Mouse (Mus musculus) forebrain, embryonic 15.5 days (tissue): ENCODE measurements around the gene Rgs16. TPM values are rescaled to one million over a fixed set of nuclear protein-coding genes. Genes with fewer than 3 reads are reported as not detected.

Source experiments
- ATAC-seq: fragments of 200-750 bp; cut with Nextera tagmentation; replicated peaks from 2 replicates; pipeline ENCODE4 v1.8.0; 2017; ENCODE audit warnings: mild to moderate bottlenecking, moderate TSS enrichment, moderate library complexity
- H3K27ac ChIP-seq: fragments of 300-500 bp; sonication (generic); replicated peaks from 2 replicates; pipeline ENCODE4 v1.5.1; 2015; ENCODE audit warnings: mild to moderate bottlenecking, inconsistent platforms
- H3K27me3 ChIP-seq: fragments of 300-500 bp; sonication (generic); 2 replicates; pipeline ENCODE4 v1.6.1; 2015; ENCODE audit warnings: inconsistent platforms
- H3K36me3 ChIP-seq: fragments of 300-500 bp; sonication (generic); 2 replicates; pipeline ENCODE4 v1.6.1; 2015; ENCODE audit warnings: mild to moderate bottlenecking, inconsistent platforms
- H3K4me1 ChIP-seq: fragments of 300-500 bp; sonication (generic); 2 replicates; pipeline ENCODE4 v1.6.1; 2015; ENCODE audit warnings: inconsistent platforms
- H3K4me2 ChIP-seq: fragments of 300-500 bp; sonication (generic); replicated peaks from 2 replicates; pipeline ENCODE4 v1.6.1; 2015; ENCODE audit warnings: mild to moderate bottlenecking, inconsistent platforms
- H3K4me3 ChIP-seq: fragments of 300-500 bp; sonication (generic); 2 replicates; pipeline ENCODE4 v1.5.1; 2015; ENCODE audit warnings: mild to moderate bottlenecking, inconsistent platforms
- H3K9ac ChIP-seq: fragments of 300-500 bp; sonication (generic); replicated peaks from 2 replicates; pipeline ENCODE4 v1.6.1; 2015; ENCODE audit warnings: mild to moderate bottlenecking, inconsistent platforms
- H3K9me3 ChIP-seq: fragments of 300-500 bp; sonication (generic); 2 replicates; pipeline ENCODE4 v1.6.1; 2016; ENCODE audit warnings: inconsistent platforms
- WGBS: fragments of 180-500 bp; shearing (Covaris S2); methylation state at CpG from one replicate; pipeline ENCODE4 v1.1.7; 2015; ENCODE audit warnings: mixed read lengths; 5-methylcytosine and 5-hydroxymethylcytosine counted together
- polyA plus RNA-seq: library from polyadenylated mRNA; unstranded; fragments of >200 nt; fragmentation: Nextera tagmentation; extraction: Ambion mirVana; gene quantifications from 2 replicates; pipeline ENCODE4 v1.2.1, GENCODE M21; 2015

Rgs16 gene
- polyA plus RNA-seq: 39.2 and 42.1 TPM in 2 replicates

DNA sequence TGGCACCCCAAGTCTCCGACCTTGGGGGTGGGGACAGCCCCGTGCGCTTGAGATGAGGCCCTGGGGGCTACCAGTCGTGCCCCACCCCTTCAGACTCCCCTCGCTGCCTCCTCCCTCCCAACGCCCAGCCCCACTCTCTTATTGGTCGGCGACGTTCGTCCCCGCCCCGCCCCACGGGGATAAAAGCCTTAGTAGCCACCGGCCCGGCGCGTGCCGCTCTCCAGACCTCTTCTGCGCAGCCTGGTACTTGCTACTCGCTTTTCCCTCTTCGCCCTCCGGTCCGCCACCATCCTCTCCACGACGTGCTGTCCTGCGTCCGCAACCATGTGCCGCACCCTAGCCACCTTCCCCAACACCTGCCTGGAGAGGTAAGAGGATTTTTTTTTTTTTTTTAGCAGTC is at the start of gene Rgs16:
Gene Rgs16, plus strand, starts transcription at position 205 of the 400 bp plus-strand sequence.
- Histone ChIP-seq H3K4me3 (peak within 1 kb of the TSS; percentile 50), H3K27me3 (no peaks in the 10 kb centered on the region), H3K4me2 (peak within 1 kb of the TSS; percentile 74), H3K4me1 (peaks cover 67% of the 10 kb centered on the region), H3K27ac (no peak within 1 kb of the TSS; the same call in 1 of the 2 replicates), H3K9me3 (no peaks in the 10 kb centered on the region), H3K36me3 (no peaks in the 10 kb centered on the region), H3K9ac (peak within 1 kb of the TSS; percentile 48)
- WGBS: 2% methylated on average over 28 of the region's 28 CpGs
- peak; percentile 79 for ATAC-seq

GRCm38 (mm10) chr1:153692526-153692925 is 47.6 kb upstream of the Rgs16 start:
- no peak overlapping the region for H3K4me3 ChIP-seq
- 90% methylated on average over 6 of the region's 6 CpGs for WGBS
- no peaks in the 10 kb centered on the region for H3K27me3 ChIP-seq
- H3K36me3 ChIP-seq: no peaks in the 10 kb centered on the region
- no peaks in the 10 kb centered on the region for H3K9me3 ChIP-seq
- no peak overlapping the region for H3K27ac ChIP-seq
- H3K4me1 ChIP-seq: 0 out of 2 replicates have a peak, but pooled peaks cover 4% of the 10 kb centered on the region
- no peak overlapping the region for H3K9ac ChIP-seq
- no peak for ATAC-seq
- H3K4me2 ChIP-seq: no peak overlapping the region

DNA sequence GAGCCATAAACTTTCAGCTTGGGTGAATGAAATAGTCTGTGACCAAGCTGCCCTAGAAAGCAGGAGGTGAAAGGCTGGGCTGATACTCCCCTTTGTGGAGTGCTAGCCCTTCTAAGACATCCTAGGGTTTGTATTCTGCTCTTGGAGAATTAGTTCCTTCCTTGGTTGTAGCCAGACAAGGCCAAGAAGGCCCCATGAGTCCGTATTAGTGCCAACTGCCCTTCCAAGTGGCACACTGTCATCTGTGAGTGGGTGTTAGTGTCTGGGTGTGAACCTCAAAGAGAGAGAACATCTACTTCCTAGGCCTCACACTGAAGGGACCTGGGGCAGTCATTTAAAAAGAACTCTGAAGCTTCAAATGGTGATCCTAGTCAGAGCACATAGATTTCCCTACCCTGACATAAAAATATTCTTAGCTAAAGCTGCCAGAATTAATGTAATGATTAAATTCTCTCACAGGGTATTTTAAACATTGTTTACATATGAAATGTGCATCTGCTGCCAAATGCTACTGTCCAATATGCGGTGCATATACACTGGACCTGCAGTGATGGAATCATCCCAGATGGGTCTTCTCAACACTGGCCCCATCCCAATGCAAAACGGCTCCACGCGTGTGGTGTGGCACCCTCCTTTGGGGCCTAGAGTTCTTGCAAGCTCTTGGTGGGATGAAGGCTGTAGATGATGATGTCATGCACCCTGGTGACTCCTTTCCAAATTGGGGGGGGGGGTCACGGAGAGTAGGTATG is 45.6 kb upstream of the Rgs16 start:
- H3K4me3 ChIP-seq: no peak overlapping the region
- 95% methylated on average over 6 of the region's 6 CpGs for WGBS
- no peaks in the 10 kb centered on the region for H3K27me3 ChIP-seq
- no peaks in the 10 kb centered on the region for H3K36me3 ChIP-seq
- H3K27ac ChIP-seq: no peak overlapping the region
- no peak overlapping the region for H3K4me2 ChIP-seq
- no peaks in the 10 kb centered on the region for H3K9me3 ChIP-seq
- 0 out of 2 replicates have a peak, but pooled peaks cover 4% of the 10 kb centered on the region for H3K4me1 ChIP-seq
- no peak overlapping the region for H3K9ac ChIP-seq
- ATAC-seq: no peak

DNA sequence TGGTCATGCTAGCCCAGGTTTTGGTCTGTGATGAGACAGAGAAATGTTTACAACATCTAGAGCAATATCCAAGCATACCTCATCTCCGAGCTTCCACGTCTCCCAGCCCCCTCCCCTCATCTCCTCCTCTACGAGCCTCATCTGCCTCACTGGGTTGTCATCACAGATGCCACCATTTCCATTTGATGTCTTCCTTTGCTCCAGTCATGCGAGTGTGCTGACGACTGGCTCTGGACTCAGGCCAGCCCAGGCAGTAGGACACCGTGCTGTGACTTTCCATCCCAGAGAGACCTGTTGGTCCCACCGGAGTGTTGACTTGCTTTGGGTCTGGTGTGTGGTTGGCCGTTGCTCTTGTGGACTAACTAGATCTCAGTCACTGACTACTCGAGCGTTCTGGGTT is 44.8 kb upstream of the Rgs16 start:
- Histone ChIP-seq H3K9me3 (no peaks in the 10 kb centered on the region), H3K4me1 (0 out of 2 replicates have a peak, but pooled peaks cover 4% of the 10 kb centered on the region), H3K9ac (no peak overlapping the region), H3K36me3 (no peaks in the 10 kb centered on the region), H3K27me3 (no peaks in the 10 kb centered on the region), H3K27ac (no peak overlapping the region), H3K4me3 (no peak overlapping the region), H3K4me2 (no peak overlapping the region)
- ATAC-seq: no peak
- WGBS: 89% methylated on average over 10 of the region's 10 CpGs

DNA sequence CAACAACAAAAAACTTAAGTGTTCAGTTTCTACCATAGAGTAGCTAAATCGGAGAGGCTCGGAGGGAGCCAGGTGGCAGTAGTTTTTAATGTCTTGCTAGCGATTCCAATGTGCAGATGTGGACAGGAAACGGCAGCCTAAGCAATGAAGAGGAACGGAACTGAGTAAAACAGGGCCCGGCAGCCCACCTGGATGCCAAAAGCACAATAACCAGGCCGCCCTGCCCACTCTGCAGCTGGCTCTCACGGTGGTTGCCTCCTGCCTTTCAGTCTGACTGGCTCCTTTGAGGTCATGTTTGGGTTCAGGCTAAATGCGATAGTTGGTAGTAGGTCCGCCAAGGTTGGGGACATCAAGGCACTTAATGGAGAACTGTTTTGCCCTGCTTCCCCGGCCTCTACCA is 44.1 kb upstream of the Rgs16 start:
- no peak overlapping the region for H3K4me2 ChIP-seq
- no peaks in the 10 kb centered on the region for H3K9me3 ChIP-seq
- no peak for ATAC-seq
- H3K4me3 ChIP-seq: no peak overlapping the region
- H3K36me3 ChIP-seq: no peaks in the 10 kb centered on the region
- no peak overlapping the region for H3K9ac ChIP-seq
- H3K4me1 ChIP-seq: 0 out of 2 replicates have a peak, but pooled peaks cover 4% of the 10 kb centered on the region
- no peak overlapping the region for H3K27ac ChIP-seq
- H3K27me3 ChIP-seq: no peaks in the 10 kb centered on the region
- WGBS: 93% methylated on average over 11 of the region's 11 CpGs

DNA sequence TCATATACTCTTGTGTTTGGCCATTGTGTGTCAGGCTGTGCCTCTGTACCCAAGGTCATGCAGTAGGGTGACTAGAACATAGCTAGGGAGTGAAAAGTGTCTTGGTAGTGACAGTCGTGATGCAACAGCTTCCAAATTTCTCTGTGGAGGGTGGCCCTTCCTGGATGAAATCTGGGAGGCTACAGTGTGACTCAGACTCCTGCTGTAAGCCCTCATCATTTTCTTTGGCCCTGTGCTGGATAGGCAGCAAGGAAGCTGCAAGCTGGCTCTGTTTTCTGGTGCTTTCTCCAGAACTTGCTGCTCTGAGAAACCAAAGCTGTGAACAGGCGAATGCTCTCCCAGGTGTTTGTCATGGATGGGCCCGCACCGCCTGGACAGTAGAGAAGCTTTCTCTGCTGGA is 43.6 kb upstream of the Rgs16 start:
- H3K4me3 ChIP-seq: no peak overlapping the region
- H3K4me1 ChIP-seq: 0 out of 2 replicates have a peak, but pooled peaks cover 3% of the 10 kb centered on the region
- 94% methylated on average over 4 of the region's 4 CpGs for WGBS
- H3K36me3 ChIP-seq: no peaks in the 10 kb centered on the region
- H3K9me3 ChIP-seq: no peaks in the 10 kb centered on the region
- H3K27me3 ChIP-seq: no peaks in the 10 kb centered on the region
- no peak overlapping the region for H3K4me2 ChIP-seq
- ATAC-seq: no peak
- H3K27ac ChIP-seq: no peak overlapping the region
- H3K9ac ChIP-seq: no peak overlapping the region

DNA sequence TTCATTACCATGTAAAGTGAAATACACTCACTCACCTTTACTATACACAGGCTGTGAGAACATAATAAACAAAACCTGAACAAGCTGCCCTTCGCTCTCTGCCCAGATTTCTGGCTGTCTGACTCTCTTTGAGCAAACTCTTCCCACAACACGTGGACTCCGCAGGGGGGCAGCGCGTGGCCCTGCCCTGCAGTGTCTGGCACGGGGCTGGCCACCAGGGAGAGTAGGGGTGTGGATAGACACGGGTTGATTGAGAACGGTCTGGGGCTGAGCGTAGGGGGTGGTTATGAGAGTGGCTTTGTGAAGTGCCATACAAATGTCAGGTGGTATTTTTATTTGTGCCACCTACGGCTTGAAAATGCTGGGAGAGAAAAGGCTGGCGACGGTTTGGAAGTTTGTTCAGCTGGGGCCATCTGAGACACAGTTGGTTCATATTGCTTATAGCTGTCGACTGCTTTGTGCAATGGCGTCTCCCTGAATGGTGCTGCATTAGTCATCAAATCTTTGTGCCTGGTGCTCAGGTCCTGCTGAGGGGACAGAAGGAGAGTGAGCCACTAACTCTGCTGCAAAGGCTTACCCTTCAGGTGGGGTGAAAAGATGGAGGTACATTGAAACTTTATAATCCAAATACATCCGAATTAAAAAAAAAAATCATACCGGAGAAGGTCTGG is 42.4 kb upstream of the Rgs16 start:
- Histone ChIP-seq H3K36me3 (no peaks in the 10 kb centered on the region), H3K4me1 (peaks cover 4% of the 10 kb centered on the region), H3K9me3 (no peaks in the 10 kb centered on the region), H3K4me2 (no peak overlapping the region), H3K9ac (no peak overlapping the region), H3K4me3 (no peak overlapping the region), H3K27ac (no peak overlapping the region), H3K27me3 (no peaks in the 10 kb centered on the region)
- peak; percentile 43; the same call in 1 of the 2 replicates for ATAC-seq
- WGBS: 69% methylated on average over 16 of the region's 16 CpGs

DNA sequence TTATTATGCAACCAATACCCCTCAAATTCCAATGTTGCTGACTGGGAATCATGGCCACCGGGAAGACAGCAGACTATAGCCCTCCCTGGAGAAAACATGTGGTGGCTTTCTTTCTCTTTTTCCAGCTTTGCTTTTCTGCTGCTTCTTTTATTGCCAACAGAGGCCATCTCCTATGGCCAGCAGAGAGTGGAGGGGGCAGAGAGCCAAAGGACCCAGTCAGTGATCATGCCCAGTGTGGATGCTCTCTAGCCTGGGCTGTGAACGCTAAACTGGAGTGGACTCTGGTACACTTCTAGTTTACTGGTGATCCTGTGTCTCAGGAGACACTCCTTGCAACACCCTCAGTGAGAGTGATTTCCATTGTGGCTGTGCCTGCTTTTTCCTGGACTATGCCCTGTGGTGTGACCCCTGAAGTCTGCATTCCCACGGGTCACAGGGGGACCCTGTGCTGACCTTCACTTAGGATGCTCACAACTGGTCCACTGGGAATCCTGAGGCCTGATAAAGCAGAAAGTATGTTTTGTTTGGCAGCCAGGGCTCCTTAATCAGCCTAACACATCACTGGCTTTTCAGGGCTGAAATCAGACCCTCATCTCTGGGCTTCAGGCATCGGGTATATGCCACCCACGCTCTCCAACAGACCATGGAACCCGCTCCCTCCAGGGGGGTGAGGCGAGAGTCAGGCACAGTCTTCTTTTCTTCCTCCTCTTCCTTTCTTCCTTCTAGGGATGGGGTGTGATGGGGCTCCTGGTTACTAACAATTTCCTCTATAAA is 41.7 kb upstream of the Rgs16 start:
- Histone ChIP-seq H3K9me3 (no peaks in the 10 kb centered on the region), H3K36me3 (no peaks in the 10 kb centered on the region), H3K27ac (no peak overlapping the region), H3K4me1 (peaks cover 12% of the 10 kb centered on the region), H3K27me3 (no peaks in the 10 kb centered on the region), H3K4me3 (no peak overlapping the region), H3K4me2 (no peak overlapping the region), H3K9ac (no peak overlapping the region)
- WGBS: 80% methylated on average over 7 of the region's 7 CpGs
- no peak for ATAC-seq

GRCm38 (mm10) chr1:153700448-153701063 is 39.6 kb upstream of the Rgs16 start:
- no peak overlapping the region for H3K4me3 ChIP-seq
- no peak for ATAC-seq
- no peak overlapping the region for H3K4me2 ChIP-seq
- H3K9me3 ChIP-seq: no peaks in the 10 kb centered on the region
- no peak overlapping the region for H3K9ac ChIP-seq
- WGBS: 88% methylated on average over 11 of the region's 11 CpGs
- peaks cover 29% of the 10 kb centered on the region for H3K4me1 ChIP-seq
- H3K27ac ChIP-seq: no peak overlapping the region
- H3K27me3 ChIP-seq: no peaks in the 10 kb centered on the region
- no peaks in the 10 kb centered on the region for H3K36me3 ChIP-seq

DNA sequence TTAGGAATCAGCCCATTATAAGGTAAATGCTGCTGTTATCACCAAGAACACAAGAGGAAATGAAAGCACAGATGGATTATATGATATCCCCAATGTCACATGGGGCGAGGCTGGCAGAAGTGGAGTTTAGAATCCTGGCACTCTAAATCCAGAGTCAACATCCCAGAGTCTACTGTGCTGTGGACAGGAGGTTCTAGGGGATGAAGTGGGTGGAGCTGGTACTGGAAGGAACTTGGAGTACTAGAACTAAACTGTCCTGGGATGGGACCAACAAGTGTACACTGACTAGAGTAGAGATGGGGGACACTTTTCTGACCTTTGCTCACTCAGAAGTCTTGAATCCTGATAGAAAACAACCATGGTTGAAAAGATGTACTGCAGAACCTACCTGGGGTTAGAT is 38.7 kb upstream of the Rgs16 start:
- no peaks in the 10 kb centered on the region for H3K9me3 ChIP-seq
- 97% methylated on average over 1 of the region's 1 CpGs for WGBS
- no peak overlapping the region for H3K4me3 ChIP-seq
- H3K4me2 ChIP-seq: no peak overlapping the region
- no peaks in the 10 kb centered on the region for H3K27me3 ChIP-seq
- peaks cover 29% of the 10 kb centered on the region for H3K4me1 ChIP-seq
- H3K36me3 ChIP-seq: no peaks in the 10 kb centered on the region
- no peak overlapping the region for H3K9ac ChIP-seq
- ATAC-seq: no peak
- no peak overlapping the region for H3K27ac ChIP-seq

DNA sequence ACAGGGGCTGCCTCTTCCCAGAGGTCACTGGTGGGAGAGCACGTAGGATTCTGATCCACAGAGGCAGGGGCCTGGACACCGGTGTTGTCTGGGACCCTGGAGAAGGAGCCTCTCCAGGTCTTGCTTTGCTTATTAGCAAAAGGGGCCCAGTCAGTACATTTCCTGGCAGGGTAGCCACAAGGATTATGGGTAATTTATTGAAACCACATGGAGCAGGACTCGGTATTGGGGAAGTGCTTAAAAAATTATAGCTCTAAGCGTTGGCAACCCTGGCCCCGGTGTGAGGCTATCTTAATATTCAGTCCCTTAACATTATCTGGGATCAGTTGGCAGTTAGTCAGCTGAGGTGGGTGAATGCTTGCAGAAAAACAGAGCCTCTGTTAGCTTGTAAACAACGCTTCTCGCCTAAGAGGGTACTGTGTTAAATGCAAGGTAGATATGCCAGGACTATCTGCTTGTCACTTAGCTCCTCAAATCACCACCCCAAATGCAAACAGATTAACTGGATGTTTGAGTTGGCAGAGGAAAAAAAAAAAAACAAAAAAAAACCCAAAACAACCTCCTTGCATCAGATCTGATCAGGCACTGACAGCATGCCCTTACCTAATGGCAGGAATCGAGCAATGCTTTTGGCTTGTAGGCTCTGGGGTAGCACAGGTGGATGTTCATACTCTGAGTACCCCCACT is 37.8 kb upstream of the Rgs16 start:
- Histone ChIP-seq H3K4me1 (peaks cover 29% of the 10 kb centered on the region), H3K4me3 (no peak overlapping the region), H3K27me3 (no peaks in the 10 kb centered on the region), H3K9me3 (no peaks in the 10 kb centered on the region), H3K36me3 (no peaks in the 10 kb centered on the region), H3K9ac (no peak overlapping the region), H3K27ac (peak overlapping the region; percentile 70), H3K4me2 (no peak overlapping the region)
- ATAC-seq: 0 out of 2 replicates have a peak, but pooled peaks have one; percentile 2
- WGBS: 83% methylated on average over 8 of the region's 8 CpGs
